8 mouse cellular contexts compared by ENCODE assay signal in genomic region chr2:172441176-172441575, GRCm38 (mm10). TPM values are rescaled to one million over a fixed set of nuclear protein-coding genes. Genes with fewer than 3 reads are reported as not detected.
A peak's percentile ranks its signal among the peaks of the same experiment; 100 is the strongest.
DNase-seq lines count a peak whose midpoint lies in the region; ATAC-seq and TF ChIP-seq lines count a peak whose summit lies in the region.

No protein-coding gene starts in this region.

- H3K36me3 ChIP-seq in MEL (ENCODE audit: control insufficient read depth in 1 of 2, insufficient read depth in 2 of 2, low read length in 2 of 2) = peaks cover 0 to 5% of the 10 kb centered on the region in 2 experiments; a peak in 2 of 4 replicates
- no peaks in the 10 kb centered on the region; the same call in 1 of the 2 replicates for H3K36me3 ChIP-seq in forebrain, embryonic 11.5 days (ENCODE audit: control insufficient read depth, insufficient read depth, low read length)
- H3K36me3 ChIP-seq in limb, embryonic 10.5 days = peaks cover 18% of the 10 kb centered on the region
- peaks cover 7% of the 10 kb centered on the region; the same call in 1 of the 2 replicates for H3K36me3 ChIP-seq in midbrain, embryonic 15.5 days (replicated peaks)

- peak overlapping the region; percentile 90 for H3K4me2 ChIP-seq in forebrain, embryonic 11.5 days (ENCODE audit: low read depth, low read length, severe bottlenecking)
- H3K4me2 ChIP-seq in midbrain, embryonic 15.5 days = peak overlapping the region; percentile 63

- H3K27me3 ChIP-seq in MEL (ENCODE audit: control insufficient read depth in 1 of 2, insufficient read depth in 2 of 2, low read length in 2 of 2) = no peaks in the 10 kb centered on the region
- H3K27me3 ChIP-seq in forebrain, embryonic 11.5 days (ENCODE audit: control insufficient read depth, insufficient read depth, low read length) = no peaks in the 10 kb centered on the region
- no peaks in the 10 kb centered on the region for H3K27me3 ChIP-seq in limb, embryonic 10.5 days (ENCODE audit: low read depth, poor library complexity, severe bottlenecking)
- no peaks in the 10 kb centered on the region for H3K27me3 ChIP-seq in midbrain, embryonic 15.5 days (replicated peaks)

- no peak for TF ChIP-seq POLR2A in MEL (IDR thresholded peaks at IDR 0.05; ENCODE audit: control insufficient read depth in 1 of 2, insufficient read depth in 1 of 2, low read depth in 1 of 2, low read length in 2 of 2, poor library complexity in 1 of 2)

- no peak for TF ChIP-seq CTCF in MEL (IDR thresholded peaks at IDR 0.05 in 2 of 3, conservative IDR thresholded peaks at IDR 0.05 in 1 of 3; ENCODE audit: control insufficient read depth in 1 of 3, insufficient read depth in 1 of 3, low read depth in 2 of 3, low read length in 3 of 3, poor library complexity in 1 of 3, severe bottlenecking in 1 of 3)

- 36% methylated on average over 6 of the region's 6 CpGs for WGBS in forebrain, embryonic 11.5 days
- WGBS in limb, embryonic 10.5 days = 32% methylated on average over 6 of the region's 6 CpGs
- WGBS in midbrain, embryonic 15.5 days = 37% methylated on average over 6 of the region's 6 CpGs

- H3K79me2 ChIP-seq in MEL (ENCODE audit: control insufficient read depth, insufficient read depth, low read length, poor library complexity) = peaks cover 18% of the 10 kb centered on the region

- ATAC-seq in forebrain, embryonic 11.5 days (replicated peaks; ENCODE audit: low FRiP score) = no peak
- ATAC-seq in midbrain, embryonic 15.5 days (replicated peaks) = no peak

- H3K9me3 ChIP-seq in MEL (replicated peaks; ENCODE audit: insufficient read depth, low read length) = no peaks in the 10 kb centered on the region
- no peaks in the 10 kb centered on the region for H3K9me3 ChIP-seq in forebrain, embryonic 11.5 days (ENCODE audit: control insufficient read depth, low read length)
- H3K9me3 ChIP-seq in limb, embryonic 10.5 days (replicated peaks) = no peaks in the 10 kb centered on the region
- H3K9me3 ChIP-seq in midbrain, embryonic 15.5 days = no peaks in the 10 kb centered on the region

- peak; percentile 48 for DNase-seq in CD4-positive helper T cell, adult 2 months (ENCODE audit: low read depth, low spot score)
- peak; percentile 75 for DNase-seq in MEL (ENCODE audit: low read depth, low spot score)
- DNase-seq in forebrain, embryonic 11.5 days (ENCODE audit: low spot score) = no peak
- DNase-seq in limb, embryonic 10.5 days (ENCODE audit: low spot score) = no peak
- DNase-seq in right cerebral cortex, postnatal 4 days = no peak
- DNase-seq in ovary, postnatal 36 days (ENCODE audit: low spot score) = no peak
- no peak for DNase-seq in layer of hippocampus, adult 11-12 months (ENCODE audit: low spot score)

- no peak for TF ChIP-seq EP300 in MEL (IDR thresholded peaks at IDR 0.05; ENCODE audit: low read depth in 1 of 2, low read length in 2 of 2)

- no peak overlapping the region for H3K27ac ChIP-seq in MEL (ENCODE audit: control insufficient read depth, low read depth, low read length)
- H3K27ac ChIP-seq in forebrain, embryonic 11.5 days (ENCODE audit: low read depth, low read length) = no peak overlapping the region
- H3K27ac ChIP-seq in limb, embryonic 10.5 days = peak overlapping the region; percentile 79; the same call in 1 of the 2 replicates
- no peak overlapping the region for H3K27ac ChIP-seq in midbrain, embryonic 15.5 days

- H3K9ac ChIP-seq in MEL (ENCODE audit: control insufficient read depth, low read depth, low read length, poor library complexity, severe bottlenecking) = peak overlapping the region; percentile 91
- H3K9ac ChIP-seq in forebrain, embryonic 11.5 days (ENCODE audit: low read length) = peak overlapping the region; percentile 69
- H3K9ac ChIP-seq in midbrain, embryonic 15.5 days = no peak overlapping the region

- H3K4me3 ChIP-seq in MEL (ENCODE audit: control insufficient read depth in 1 of 2, insufficient read depth in 1 of 2, low read depth in 2 of 2, low read length in 2 of 2) = peak overlapping the region; percentile 66 to 96
- peak overlapping the region; percentile 79 for H3K4me3 ChIP-seq in forebrain, embryonic 11.5 days (ENCODE audit: low read depth, low read length)
- peak overlapping the region; percentile 83 for H3K4me3 ChIP-seq in limb, embryonic 10.5 days
- H3K4me3 ChIP-seq in midbrain, embryonic 15.5 days = peak overlapping the region; percentile 57

- TF ChIP-seq RAD21 in MEL (IDR thresholded peaks at IDR 0.05; ENCODE audit: low read depth, low read length) = no peak

- H3K4me1 ChIP-seq in MEL (ENCODE audit: control insufficient read depth in 1 of 2, insufficient read depth in 2 of 2, low read length in 2 of 2) = peaks cover 3 to 7% of the 10 kb centered on the region in 2 experiments; a peak in 3 of 4 replicates
- H3K4me1 ChIP-seq in forebrain, embryonic 11.5 days (replicated peaks; ENCODE audit: control insufficient read depth, insufficient read depth, low read length) = peaks cover 13% of the 10 kb centered on the region; the same call in 1 of the 2 replicates
- H3K4me1 ChIP-seq in limb, embryonic 10.5 days = peaks cover 19% of the 10 kb centered on the region
- peaks cover 25% of the 10 kb centered on the region for H3K4me1 ChIP-seq in midbrain, embryonic 15.5 days

TF ChIP-seq in MEL, 35 proteins besides CTCF, POLR2A, EP300 and RAD21 (continues in another document):
- TF ChIP-seq SMC3 (IDR thresholded peaks at IDR 0.05; ENCODE audit: low read depth, low read length) (no peak), BHLHE40 (IDR thresholded peaks at IDR 0.05; ENCODE audit: borderline replicate concordance, low read depth, low read length) (peak; percentile 45; the same call in 1 of the 2 replicates), ETS1 (IDR thresholded peaks at IDR 0.05; ENCODE audit: low read depth, low read length) (peak; percentile 71), GABPA (IDR thresholded peaks at IDR 0.05; ENCODE audit: low read depth, low read length) (no peak), JUND (IDR thresholded peaks at IDR 0.05; ENCODE audit: low read depth, low read length) (no peak), NRF1 (IDR thresholded peaks at IDR 0.05; ENCODE audit: insufficient read depth, low read depth, low read length, poor library complexity, severe bottlenecking) (no peak), MAX (IDR thresholded peaks at IDR 0.05; ENCODE audit: low read length) (peak; percentile 91), MEF2A (IDR thresholded peaks at IDR 0.05; ENCODE audit: extremely low read depth, insufficient replicate concordance, low read depth, low read length, poor library complexity, severe bottlenecking) (no peak), NELFE (IDR thresholded peaks at IDR 0.05; ENCODE audit: low read depth, low read length) (no peak), MYB (IDR thresholded peaks at IDR 0.05; ENCODE audit: low read depth, low read length) (no peak), TAL1 (IDR thresholded peaks at IDR 0.05; ENCODE audit: low read length) (0 out of 2 replicates have a peak, but pooled peaks have one; percentile 3), MAZ (IDR thresholded peaks at IDR 0.05; ENCODE audit: low read depth, low read length) (no peak), RCOR1 (IDR thresholded peaks at IDR 0.05; ENCODE audit: low read depth, low read length) (no peak), GATA1 (IDR thresholded peaks at IDR 0.05; ENCODE audit: low read depth, low read length) (0 out of 2 replicates have a peak, but pooled peaks have one; percentile 5), MXI1 (IDR thresholded peaks at IDR 0.05; ENCODE audit: low read depth, low read length) (peak; percentile 27), USF1 (IDR thresholded peaks at IDR 0.05; ENCODE audit: low read depth, low read length) (peak; percentile 96), POLR2AphosphoS5 (IDR thresholded peaks at IDR 0.05; ENCODE audit: borderline replicate concordance, low read depth, low read length) (no peak), SIN3A (IDR thresholded peaks at IDR 0.05; ENCODE audit: low read length) (peak; percentile 64; the same call in 1 of the 2 replicates), POLR2AphosphoS2 (IDR thresholded peaks at IDR 0.05; ENCODE audit: low read length) (no peak)

RNA-seq across cellular contexts. Expression of gene Rtf2, which starts 0.8 kb away (rescaled TPM):
- 59.2 and 68.2 TPM in 2 replicates for total RNA-seq in MEL (2012; rRNA removed)
- 10 to 100 TPM in 1 of 2 experiments, not detected in 1; 81.5 TPM for polyA plus RNA-seq in MEL (2012; ENCODE audit: insufficient read depth in 1 of 2, insufficient read length in 2 of 2, low read depth in 1 of 2, low replicate concordance in 2 of 2, missing spikeins in 1 of 2)
- 86.0 and 90.5 TPM in 2 replicates for polyA plus RNA-seq in forebrain, embryonic 11.5 days (2014; fragmentation: Nextera tagmentation; extraction: Ambion mirVana)
- 78.6 and 79.5 TPM in 2 replicates for polyA plus RNA-seq in limb, embryonic 10.5 days (2016; fragmentation: Nextera tagmentation; extraction: Ambion mirVana)
- 96.7 and 98.0 TPM in 2 replicates for polyA plus RNA-seq in midbrain, embryonic 15.5 days (2015; fragmentation: Nextera tagmentation; extraction: Ambion mirVana)

RNA-seq across cellular contexts. Expression of gene Gcnt7, which starts 17.2 kb away (rescaled TPM):
- total RNA-seq in MEL (2012; rRNA removed) = 0.15 TPM in 1 of 2 replicates, not detected in the other
- under 1 TPM in 1 of 2 experiments, not detected in 1; 0.22 TPM for polyA plus RNA-seq in MEL (2012; ENCODE audit: insufficient read depth in 1 of 2, insufficient read length in 2 of 2, low read depth in 1 of 2, low replicate concordance in 2 of 2, missing spikeins in 1 of 2)
- polyA plus RNA-seq in forebrain, embryonic 11.5 days (2014; fragmentation: Nextera tagmentation; extraction: Ambion mirVana) = 1.5 TPM in 2 replicates
- 1.9 and 2.2 TPM in 2 replicates for polyA plus RNA-seq in limb, embryonic 10.5 days (2016; fragmentation: Nextera tagmentation; extraction: Ambion mirVana)
- polyA plus RNA-seq in midbrain, embryonic 15.5 days (2015; fragmentation: Nextera tagmentation; extraction: Ambion mirVana) = 2.0 and 2.3 TPM in 2 replicates

RNA-seq across cellular contexts. Expression of gene Fam209, which starts 31.1 kb away (rescaled TPM):
- 0.31 TPM in 1 of 2 replicates, not detected in the other for total RNA-seq in MEL (2012; rRNA removed)
- polyA plus RNA-seq in MEL (2012; ENCODE audit: insufficient read depth in 1 of 2, insufficient read length in 2 of 2, low read depth in 1 of 2, low replicate concordance in 2 of 2, missing spikeins in 1 of 2) = under 1 TPM in 1 of 2 experiments, not detected in 1; 0.65 TPM
- 0.39 and 0.97 TPM in 2 replicates for polyA plus RNA-seq in forebrain, embryonic 11.5 days (2014; fragmentation: Nextera tagmentation; extraction: Ambion mirVana)
- polyA plus RNA-seq in limb, embryonic 10.5 days (2016; fragmentation: Nextera tagmentation; extraction: Ambion mirVana) = 0.21 TPM in 1 of 2 replicates, not detected in the other
- polyA plus RNA-seq in midbrain, embryonic 15.5 days (2015; fragmentation: Nextera tagmentation; extraction: Ambion mirVana) = 0.52 TPM in 1 of 2 replicates, not detected in the other

RNA-seq across cellular contexts. Expression of gene Cass4, which starts 47.6 kb away (rescaled TPM):
- 0.35 and 0.49 TPM in 2 replicates for total RNA-seq in MEL (2012; rRNA removed)
- polyA plus RNA-seq in MEL (2012; ENCODE audit: insufficient read depth in 1 of 2, insufficient read length in 2 of 2, low read depth in 1 of 2, low replicate concordance in 2 of 2, missing spikeins in 1 of 2) = 1 to 10 TPM in 1 of 2 experiments, not detected in 1; 5.5 TPM
- polyA plus RNA-seq in forebrain, embryonic 11.5 days (2014; fragmentation: Nextera tagmentation; extraction: Ambion mirVana) = 0.47 TPM in 1 of 2 replicates, not detected in the other
- 0.11 and 0.39 TPM in 2 replicates for polyA plus RNA-seq in limb, embryonic 10.5 days (2016; fragmentation: Nextera tagmentation; extraction: Ambion mirVana)
- polyA plus RNA-seq in midbrain, embryonic 15.5 days (2015; fragmentation: Nextera tagmentation; extraction: Ambion mirVana) = 0.12 and 0.27 TPM in 2 replicates

Comparison
In these comparisons a context has a peak if more than half of its experiments do, and no peak if none do; other contexts are left out.
1. DNase-seq: peak in CD4-positive helper T cell, adult 2 months (single experiment) and MEL (single experiment); none in forebrain, embryonic 11.5 days (single experiment), limb, embryonic 10.5 days (single experiment), right cerebral cortex, postnatal 4 days (single experiment), ovary, postnatal 36 days (single experiment) and layer of hippocampus, adult 11-12 months (single experiment).
2. Peak in every context shown above with its lines, with median percentiles within 50 percentile points of each other: H3K4me3 ChIP-seq.